Mouse (Mus musculus): ENCODE measurements around the gene Gm10638. TPM values are rescaled to one million over a fixed set of nuclear protein-coding genes. Genes with fewer than 3 reads are reported as not detected.

Gm10638 gene
- polyA plus RNA-seq, 1 experiment, result not detected

DNA sequence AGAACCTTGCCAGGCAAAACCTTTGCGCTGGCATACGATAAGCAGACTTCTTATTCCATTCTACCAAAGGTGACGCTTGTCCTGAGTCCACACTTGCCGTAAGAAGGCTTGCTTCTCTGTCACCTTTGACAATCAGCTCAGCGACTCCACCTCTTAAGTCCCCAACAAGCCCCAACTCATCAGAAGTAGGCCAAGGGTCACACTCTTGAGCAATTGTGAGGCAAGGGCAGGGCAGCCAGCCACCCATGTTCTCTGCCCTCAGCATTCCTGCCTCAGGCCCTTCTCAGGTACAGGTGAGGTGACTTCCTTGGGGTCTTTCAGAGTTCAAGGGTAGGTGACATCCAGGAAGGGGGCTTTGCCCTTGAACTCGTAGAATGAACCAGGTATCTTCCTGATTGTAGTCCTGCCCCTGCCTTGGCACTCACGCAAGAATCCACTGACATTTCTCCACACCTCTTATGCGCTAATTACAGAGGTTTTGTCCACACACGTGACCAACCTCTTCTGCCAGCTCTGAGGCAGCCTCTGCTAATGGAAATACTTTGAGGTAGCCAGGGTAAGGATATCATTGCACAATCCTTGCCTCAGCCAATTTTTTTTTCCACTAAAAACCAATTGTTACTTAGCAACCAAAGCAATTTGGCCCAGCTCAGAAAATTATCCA lies 21.2 kb downstream of the Gm10638 start:
- H3K9me3 ChIP-seq (replicated peaks; ENCODE audit: control insufficient read depth, insufficient read depth, low read length, poor library complexity, severe bottlenecking), result no peaks in the 10 kb centered on the region
- H3K27ac ChIP-seq (ENCODE audit: insufficient read depth, low read length), result no peak overlapping the region
- no peaks in the 10 kb centered on the region for H3K36me3 ChIP-seq (ENCODE audit: control insufficient read depth, insufficient read depth, low read length, poor library complexity, severe bottlenecking)
- H3K27me3 ChIP-seq (ENCODE audit: control insufficient read depth, insufficient read depth, low read length, poor library complexity, severe bottlenecking), result no peaks in the 10 kb centered on the region
- H3K4me3 ChIP-seq (ENCODE audit: low read depth, low read length), result no peak overlapping the region
- no peak overlapping the region for H3K9ac ChIP-seq (ENCODE audit: low read depth, poor library complexity, severe bottlenecking)
- TF ChIP-seq EP300 (IDR thresholded peaks at IDR 0.05; ENCODE audit: insufficient read depth, low read depth, low read length) (0 out of 2 replicates have a peak, but pooled peaks have one; percentile 45), POLR2A (IDR thresholded peaks at IDR 0.05; ENCODE audit: insufficient read depth, low read length) (no peak), CTCF (IDR thresholded peaks at IDR 0.05; ENCODE audit: low read depth, low read length) (no peak)
- H3K4me1 ChIP-seq (ENCODE audit: control insufficient read depth, insufficient read depth, low read length), result peaks cover 3% of the 10 kb centered on the region

DNA sequence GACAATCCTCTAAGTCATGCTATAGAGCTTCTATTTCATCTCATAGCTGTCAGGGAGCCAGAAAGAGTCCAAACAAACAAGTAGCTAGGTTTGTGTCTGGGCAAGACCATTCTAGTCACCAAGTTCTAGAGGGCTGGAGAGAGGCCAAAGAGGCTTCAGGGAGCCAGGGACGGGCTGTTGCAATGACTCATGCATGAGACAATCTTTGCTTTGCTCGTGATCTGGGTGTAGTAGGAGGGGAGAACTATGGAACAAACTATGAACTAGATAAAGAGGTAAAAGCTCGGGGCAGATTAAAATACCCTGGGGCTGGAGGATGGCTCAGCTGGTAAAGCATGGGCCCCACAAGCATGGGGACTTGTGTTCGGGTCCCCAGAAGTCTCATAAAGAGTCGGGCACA lies 23.0 kb downstream of the Gm10638 start:
- peaks cover 3% of the 10 kb centered on the region for H3K4me1 ChIP-seq (ENCODE audit: control insufficient read depth, insufficient read depth, low read length)
- H3K27me3 ChIP-seq (ENCODE audit: control insufficient read depth, insufficient read depth, low read length, poor library complexity, severe bottlenecking), result no peaks in the 10 kb centered on the region
- no peaks in the 10 kb centered on the region for H3K9me3 ChIP-seq (replicated peaks; ENCODE audit: control insufficient read depth, insufficient read depth, low read length, poor library complexity, severe bottlenecking)
- H3K9ac ChIP-seq (ENCODE audit: low read depth, poor library complexity, severe bottlenecking), result no peak overlapping the region
- no peaks in the 10 kb centered on the region for H3K36me3 ChIP-seq (ENCODE audit: control insufficient read depth, insufficient read depth, low read length, poor library complexity, severe bottlenecking)
- TF ChIP-seq EP300 (IDR thresholded peaks at IDR 0.05; ENCODE audit: insufficient read depth, low read depth, low read length) (no peak), POLR2A (IDR thresholded peaks at IDR 0.05; ENCODE audit: insufficient read depth, low read length) (no peak), CTCF (IDR thresholded peaks at IDR 0.05; ENCODE audit: low read depth, low read length) (no peak)
- H3K27ac ChIP-seq (ENCODE audit: insufficient read depth, low read length), result no peak overlapping the region
- H3K4me3 ChIP-seq (ENCODE audit: low read depth, low read length), result no peak overlapping the region

DNA sequence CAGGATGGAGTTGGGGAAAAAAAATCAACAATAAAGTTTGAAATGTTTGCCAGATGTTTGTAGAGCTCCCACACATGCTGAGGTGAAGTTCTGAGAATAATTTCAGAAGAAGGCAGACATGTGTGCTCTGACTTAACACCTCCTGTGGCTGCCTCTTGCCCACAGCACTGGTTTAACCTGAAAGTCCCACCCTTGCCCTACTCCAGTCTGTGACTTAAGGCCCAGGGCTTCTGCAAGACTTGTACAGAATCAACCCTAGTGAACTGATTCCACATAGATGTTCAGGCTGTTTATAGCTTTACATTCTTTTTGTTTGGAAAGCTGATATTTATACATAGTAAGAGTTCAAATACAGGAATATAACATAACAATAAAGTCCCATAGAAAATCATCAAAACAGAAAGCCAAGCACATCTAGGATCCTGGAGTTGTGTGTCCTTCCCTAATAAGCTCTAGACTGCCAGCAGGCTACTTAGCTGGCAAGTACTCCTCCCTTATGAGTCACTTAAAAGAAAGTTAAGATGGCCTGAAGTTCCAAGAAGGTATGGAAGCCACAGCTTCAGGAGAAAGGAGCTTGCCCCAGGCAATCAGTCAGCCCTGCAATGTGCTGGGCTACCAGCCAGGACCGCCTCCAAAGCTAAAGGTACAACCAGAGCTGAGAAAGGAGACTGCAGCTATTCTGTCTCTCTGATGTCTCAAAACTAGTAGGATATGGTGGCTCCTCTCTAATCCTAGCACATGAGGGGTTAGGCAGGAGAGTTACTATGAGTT lies 24.6 kb downstream of the Gm10638 start:
- TF ChIP-seq POLR2A (IDR thresholded peaks at IDR 0.05; ENCODE audit: insufficient read depth, low read length), result no peak
- no peak for TF ChIP-seq EP300 (IDR thresholded peaks at IDR 0.05; ENCODE audit: insufficient read depth, low read depth, low read length)
- TF ChIP-seq CTCF (IDR thresholded peaks at IDR 0.05; ENCODE audit: low read depth, low read length), result no peak
- Histone ChIP-seq H3K4me1 (ENCODE audit: control insufficient read depth, insufficient read depth, low read length) (no peaks in the 10 kb centered on the region), H3K27ac (ENCODE audit: insufficient read depth, low read length) (no peak overlapping the region), H3K36me3 (ENCODE audit: control insufficient read depth, insufficient read depth, low read length, poor library complexity, severe bottlenecking) (no peaks in the 10 kb centered on the region), H3K9me3 (replicated peaks; ENCODE audit: control insufficient read depth, insufficient read depth, low read length, poor library complexity, severe bottlenecking) (no peaks in the 10 kb centered on the region), H3K9ac (ENCODE audit: low read depth, poor library complexity, severe bottlenecking) (no peak overlapping the region), H3K27me3 (ENCODE audit: control insufficient read depth, insufficient read depth, low read length, poor library complexity, severe bottlenecking) (no peaks in the 10 kb centered on the region), H3K4me3 (ENCODE audit: low read depth, low read length) (no peak overlapping the region)

GRCm38 (mm10) chr8:86779207-86779606 lies 33.7 kb downstream of the Gm10638 start:
- no peaks in the 10 kb centered on the region for H3K27me3 ChIP-seq (ENCODE audit: control insufficient read depth, insufficient read depth, low read length, poor library complexity, severe bottlenecking)
- H3K27ac ChIP-seq (ENCODE audit: insufficient read depth, low read length), result no peak overlapping the region
- H3K36me3 ChIP-seq (ENCODE audit: control insufficient read depth, insufficient read depth, low read length, poor library complexity, severe bottlenecking), result no peaks in the 10 kb centered on the region
- H3K4me1 ChIP-seq (ENCODE audit: control insufficient read depth, insufficient read depth, low read length), result no peaks in the 10 kb centered on the region
- H3K9ac ChIP-seq (ENCODE audit: low read depth, poor library complexity, severe bottlenecking), result no peak overlapping the region
- TF ChIP-seq CTCF (IDR thresholded peaks at IDR 0.05; ENCODE audit: low read depth, low read length), result no peak
- TF ChIP-seq EP300 (IDR thresholded peaks at IDR 0.05; ENCODE audit: insufficient read depth, low read depth, low read length), result no peak
- no peak for TF ChIP-seq POLR2A (IDR thresholded peaks at IDR 0.05; ENCODE audit: insufficient read depth, low read length)
- no peaks in the 10 kb centered on the region for H3K9me3 ChIP-seq (replicated peaks; ENCODE audit: control insufficient read depth, insufficient read depth, low read length, poor library complexity, severe bottlenecking)
- no peak overlapping the region for H3K4me3 ChIP-seq (ENCODE audit: low read depth, low read length)

GRCm38 (mm10) chr8:86781094-86781493 lies 35.6 kb downstream of the Gm10638 start:
- Histone ChIP-seq H3K27me3 (ENCODE audit: control insufficient read depth, insufficient read depth, low read length, poor library complexity, severe bottlenecking) (no peaks in the 10 kb centered on the region), H3K9ac (ENCODE audit: low read depth, poor library complexity, severe bottlenecking) (no peak overlapping the region), H3K36me3 (ENCODE audit: control insufficient read depth, insufficient read depth, low read length, poor library complexity, severe bottlenecking) (no peaks in the 10 kb centered on the region), H3K9me3 (replicated peaks; ENCODE audit: control insufficient read depth, insufficient read depth, low read length, poor library complexity, severe bottlenecking) (no peaks in the 10 kb centered on the region), H3K4me1 (ENCODE audit: control insufficient read depth, insufficient read depth, low read length) (no peaks in the 10 kb centered on the region), H3K4me3 (ENCODE audit: low read depth, low read length) (no peak overlapping the region), H3K27ac (ENCODE audit: insufficient read depth, low read length) (no peak overlapping the region)
- no peak for TF ChIP-seq EP300 (IDR thresholded peaks at IDR 0.05; ENCODE audit: insufficient read depth, low read depth, low read length)
- TF ChIP-seq POLR2A (IDR thresholded peaks at IDR 0.05; ENCODE audit: insufficient read depth, low read length), result no peak
- no peak for TF ChIP-seq CTCF (IDR thresholded peaks at IDR 0.05; ENCODE audit: low read depth, low read length)

GRCm38 (mm10) chr8:86786498-86786897 lies 41.0 kb downstream of the Gm10638 start:
- Histone ChIP-seq H3K9ac (ENCODE audit: low read depth, poor library complexity, severe bottlenecking) (no peak overlapping the region), H3K9me3 (replicated peaks; ENCODE audit: control insufficient read depth, insufficient read depth, low read length, poor library complexity, severe bottlenecking) (no peaks in the 10 kb centered on the region), H3K4me3 (ENCODE audit: low read depth, low read length) (no peak overlapping the region), H3K4me1 (ENCODE audit: control insufficient read depth, insufficient read depth, low read length) (no peaks in the 10 kb centered on the region), H3K36me3 (ENCODE audit: control insufficient read depth, insufficient read depth, low read length, poor library complexity, severe bottlenecking) (no peaks in the 10 kb centered on the region), H3K27ac (ENCODE audit: insufficient read depth, low read length) (no peak overlapping the region), H3K27me3 (ENCODE audit: control insufficient read depth, insufficient read depth, low read length, poor library complexity, severe bottlenecking) (no peaks in the 10 kb centered on the region)
- TF ChIP-seq EP300 (IDR thresholded peaks at IDR 0.05; ENCODE audit: insufficient read depth, low read depth, low read length) (no peak), CTCF (IDR thresholded peaks at IDR 0.05; ENCODE audit: low read depth, low read length) (no peak), POLR2A (IDR thresholded peaks at IDR 0.05; ENCODE audit: insufficient read depth, low read length) (no peak)

Measured in ES-Bruce4 (cell line).